Mouse (Mus musculus) testis, postnatal 14 days (tissue): Measurements from ENCODE around the gene Ttll11.

Experiments used
- DNase-seq: peaks from one replicate; pipeline ENCODE4 v3.0.0; 2021; ENCODE audit warnings: low spot score

Gene Ttll11

DNA sequence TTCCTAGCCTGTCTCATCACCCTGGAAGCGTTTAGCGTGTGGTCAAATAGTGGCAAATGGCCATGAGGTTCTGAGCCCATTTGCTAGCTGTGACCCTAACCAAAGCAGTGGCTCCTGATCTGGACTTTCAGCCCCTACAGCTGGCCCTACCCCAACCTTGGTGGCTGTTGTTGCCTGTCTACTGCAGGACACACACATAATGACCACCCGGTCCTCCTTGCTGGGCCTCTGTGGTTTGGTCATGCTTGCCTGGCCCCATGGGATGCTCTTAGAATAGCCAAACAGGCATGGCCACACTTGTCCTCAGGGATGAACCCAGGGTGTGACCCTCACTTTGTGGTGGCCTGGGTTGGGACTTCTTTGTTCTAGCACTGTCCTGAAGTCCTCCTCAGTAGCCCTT, 80.0 kb downstream of the Ttll11 start:
- DNase-seq, result no peak

DNA sequence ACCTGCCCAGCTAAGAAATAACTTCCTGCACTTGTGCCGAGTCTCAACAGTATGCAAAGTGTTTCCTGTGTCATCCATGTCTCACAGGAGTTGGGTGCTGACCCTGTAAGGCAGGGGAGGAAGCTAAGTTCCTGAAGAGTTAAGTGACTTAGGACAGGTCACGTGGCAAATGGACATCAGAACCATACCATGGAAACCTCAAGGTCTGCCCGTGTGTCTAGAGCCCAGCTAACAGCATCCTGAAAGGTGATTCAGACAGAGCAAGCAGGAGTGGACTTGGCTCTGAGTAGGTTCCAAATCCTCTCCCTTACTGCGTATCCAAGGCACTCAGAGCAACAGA, 80.6 kb downstream of the Ttll11 start:
- no peak for DNase-seq

DNA sequence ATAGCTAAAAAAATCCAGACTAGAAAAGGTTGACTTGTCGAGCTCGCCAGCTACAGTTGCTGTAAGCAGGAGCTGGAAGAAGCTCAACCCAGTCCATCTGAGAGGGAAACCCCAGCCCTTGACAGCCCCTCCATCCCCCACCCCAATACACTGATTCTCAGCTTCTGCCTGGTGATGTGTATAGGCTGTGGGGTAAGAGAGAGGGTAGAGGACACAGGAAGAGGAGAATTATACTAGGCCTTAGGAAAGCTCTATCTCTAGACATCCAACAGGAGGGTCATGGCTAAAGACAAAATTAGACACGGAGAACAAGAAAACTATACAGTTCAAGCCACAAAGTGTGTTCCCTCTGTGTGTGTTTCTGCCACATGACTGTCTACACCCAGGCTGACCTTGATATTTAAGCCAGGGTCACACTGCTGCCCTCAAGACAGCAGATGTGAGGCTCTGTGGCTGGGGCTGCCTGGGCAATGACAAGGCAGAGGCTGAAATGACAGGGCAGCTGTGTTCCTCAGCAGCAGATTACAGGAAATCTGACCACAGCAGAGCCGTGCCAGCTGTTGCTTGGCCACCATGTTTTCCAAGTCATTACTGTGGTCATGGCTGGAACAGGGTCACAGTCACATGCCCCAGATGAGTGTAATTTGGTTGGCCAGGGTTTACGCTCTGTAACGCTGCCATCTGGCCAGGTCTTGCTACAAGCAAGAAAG, 81.1 kb downstream of the Ttll11 start:
- no peak for DNase-seq

DNA sequence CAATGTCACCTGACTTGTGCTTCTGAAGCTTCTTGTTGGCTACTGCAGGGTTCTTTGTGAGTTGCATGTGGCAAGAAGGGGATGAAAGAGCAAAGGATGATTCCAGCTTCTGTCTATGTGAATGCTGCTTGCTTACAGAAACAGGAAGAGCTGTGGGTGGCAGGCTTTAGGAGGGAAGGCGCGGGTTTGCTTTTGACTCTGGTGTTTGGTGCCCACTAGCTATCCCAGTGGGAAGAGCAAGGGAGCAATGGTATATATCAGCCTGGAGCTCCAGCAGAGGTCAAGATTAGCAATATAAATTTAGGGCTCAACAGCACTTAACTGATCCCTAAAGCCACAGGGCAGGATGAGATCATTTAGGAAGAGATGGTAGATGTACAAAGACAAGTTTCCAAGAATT, 82.6 kb downstream of the Ttll11 start:
- no peak for DNase-seq

DNA sequence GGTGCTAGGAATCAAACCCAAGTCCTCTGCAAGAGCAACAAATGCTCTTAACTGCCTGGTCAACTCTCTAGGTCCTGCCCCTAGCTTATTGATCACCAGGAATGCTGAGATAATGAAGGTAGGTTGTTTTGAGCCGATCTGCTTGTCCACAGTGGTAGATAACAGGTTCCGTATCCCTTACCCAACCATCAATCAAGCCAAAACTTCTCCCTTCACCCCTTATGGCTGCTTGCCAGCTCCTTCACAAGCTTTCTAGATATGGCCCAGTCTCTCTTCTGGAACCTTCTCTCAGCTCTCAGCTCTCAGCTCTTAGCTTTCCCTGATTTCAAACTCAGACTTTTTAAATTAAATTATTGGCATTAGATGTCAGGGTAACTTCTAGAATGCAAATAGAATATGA, 85.2 kb downstream of the Ttll11 start:
- no peak for DNase-seq

- DNase-seq, result no peak
Observed at GRCm38 (mm10) chr2:35890635-35891034, 89.1 kb downstream of the Ttll11 start.

- no peak for DNase-seq
Observed at GRCm38 (mm10) chr2:35889776-35890175, 89.9 kb downstream of the Ttll11 start.

DNA sequence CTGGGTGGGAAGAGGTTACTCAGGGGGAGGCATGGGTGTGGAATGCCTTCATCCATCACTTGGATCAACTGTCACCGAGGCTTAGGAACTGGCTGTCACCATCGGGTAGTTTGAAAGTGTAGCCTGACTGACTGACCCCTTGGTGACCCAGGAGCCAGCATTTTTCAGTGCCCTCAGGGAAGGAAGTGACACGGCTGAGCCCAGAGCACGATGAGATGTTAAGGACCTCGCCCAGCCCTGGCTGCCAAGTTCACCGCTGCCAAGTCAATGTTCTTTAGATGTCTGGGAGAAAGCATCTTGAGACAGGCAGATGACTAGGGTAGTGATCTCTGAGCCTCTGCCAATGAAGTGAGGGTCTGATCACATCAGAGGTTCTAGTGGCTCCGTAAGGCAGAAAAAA, 95.4 kb downstream of the Ttll11 start:
- DNase-seq, result no peak

- DNase-seq, result no peak
Observed at GRCm38 (mm10) chr2:35882336-35882987, 97.3 kb downstream of the Ttll11 start.

- DNase-seq, result no peak
Observed at GRCm38 (mm10) chr2:35881896-35882295, 97.8 kb downstream of the Ttll11 start.

GRCm38 (mm10) chr2:35880362-35880761, 99.4 kb downstream of the Ttll11 start:
- no peak for DNase-seq

DNA sequence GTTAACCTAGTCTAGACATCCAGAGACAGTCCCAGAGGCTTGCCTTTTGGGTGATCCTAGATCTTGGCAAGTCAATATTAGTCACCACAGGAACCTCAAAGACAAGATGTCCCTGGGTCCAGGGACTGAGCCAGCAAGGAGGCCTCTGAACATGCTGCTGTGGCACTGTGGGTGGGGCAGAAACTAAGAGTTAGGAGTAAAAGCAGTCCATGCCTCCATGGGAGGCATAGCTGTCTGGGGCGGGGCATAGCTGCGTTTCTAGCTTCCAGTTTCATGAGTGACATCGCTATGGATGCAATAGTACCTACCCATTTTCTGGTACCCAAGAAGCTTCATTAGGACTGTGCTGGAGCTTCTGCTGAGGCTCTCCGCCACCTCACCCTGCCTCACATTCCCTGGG, 99.8 kb downstream of the Ttll11 start:
- DNase-seq, result no peak

GRCm38 (mm10) chr2:35878506-35878905, 101.2 kb downstream of the Ttll11 start:
- no peak for DNase-seq

- DNase-seq, result no peak
Observed at GRCm38 (mm10) chr2:35875572-35875971, 104.1 kb downstream of the Ttll11 start.

- no peak for DNase-seq
Observed at GRCm38 (mm10) chr2:35874421-35874820, 105.3 kb downstream of the Ttll11 start.

GRCm38 (mm10) chr2:35869165-35869564, 110.5 kb downstream of the Ttll11 start:
- DNase-seq, result no peak

- DNase-seq, result no peak
Observed at GRCm38 (mm10) chr2:35863284-35863683, 116.4 kb downstream of the Ttll11 start.

- peak; percentile 81 for DNase-seq
Observed at GRCm38 (mm10) chr2:35861185-35861584, 118.5 kb downstream of the Ttll11 start.

GRCm38 (mm10) chr2:35860394-35860744, 119.3 kb downstream of the Ttll11 start:
- DNase-seq, result no peak

DNA sequence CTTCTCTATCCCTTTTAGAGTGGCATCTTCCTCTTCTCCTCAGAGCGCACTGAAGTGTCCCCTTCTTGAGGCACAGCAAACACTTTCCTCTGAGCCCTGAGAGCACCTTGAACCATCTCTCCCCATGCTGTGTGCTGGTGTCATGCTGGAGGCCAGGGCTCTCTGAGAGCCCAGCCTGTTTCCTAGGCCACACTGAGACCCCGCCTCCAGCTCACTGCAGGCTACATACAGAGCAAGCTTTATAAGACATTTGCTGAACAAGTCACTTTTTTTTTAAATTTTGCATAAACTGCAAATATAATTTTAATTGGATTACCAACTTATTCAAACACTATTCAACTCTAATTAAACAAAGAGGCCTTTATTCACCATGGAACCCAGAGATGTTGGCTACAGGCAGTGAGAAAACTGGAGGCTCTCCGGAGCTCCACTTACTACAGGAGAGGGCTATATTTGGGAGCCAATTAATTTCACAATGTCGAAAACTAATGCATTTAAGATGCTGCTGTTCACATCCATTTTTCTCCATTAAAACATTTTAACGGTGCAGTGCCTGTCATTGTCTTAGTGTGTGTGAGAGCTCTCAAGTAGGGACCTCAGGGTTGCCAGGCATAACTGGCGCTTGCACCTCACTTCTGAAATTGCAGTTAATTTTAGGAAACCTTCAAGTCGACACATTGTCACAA, 119.9 kb downstream of the Ttll11 start:
- DNase-seq, result no peak

- no peak for DNase-seq
Observed at GRCm38 (mm10) chr2:35858281-35858680, 121.4 kb downstream of the Ttll11 start.

GRCm38 (mm10) chr2:35856901-35857300, 122.8 kb downstream of the Ttll11 start:
- no peak for DNase-seq

GRCm38 (mm10) chr2:35854877-35855276, 124.8 kb downstream of the Ttll11 start:
- no peak for DNase-seq

- DNase-seq, result no peak
Observed at GRCm38 (mm10) chr2:35852971-35853370, 126.7 kb downstream of the Ttll11 start.
